Mouse (Mus musculus): Measurements from ENCODE around the gene Bpifa6.
A peak's percentile ranks its signal among the peaks of the same experiment; 100 is the strongest.
"Not testable (repeated sequence)": the region's sequence is repeated elsewhere in the genome, so short reads cannot be mapped to it uniquely, and the experiment has no call there.

Bpifa6 gene

GRCm38 (mm10) chr2:153974582-153974981 lies at the start of gene Bpifa6:
Gene Bpifa6 (plus strand): TSS chr2:153974945.
- DNase-seq (ENCODE audit: low spot score in 2 of 2), result no peak

- DNase-seq (ENCODE audit: low spot score in 2 of 2), result peak; percentile 20 to 41
Observed at GRCm38 (mm10) chr2:153929871-153930413, 44.8 kb upstream of the Bpifa6 start.

DNA sequence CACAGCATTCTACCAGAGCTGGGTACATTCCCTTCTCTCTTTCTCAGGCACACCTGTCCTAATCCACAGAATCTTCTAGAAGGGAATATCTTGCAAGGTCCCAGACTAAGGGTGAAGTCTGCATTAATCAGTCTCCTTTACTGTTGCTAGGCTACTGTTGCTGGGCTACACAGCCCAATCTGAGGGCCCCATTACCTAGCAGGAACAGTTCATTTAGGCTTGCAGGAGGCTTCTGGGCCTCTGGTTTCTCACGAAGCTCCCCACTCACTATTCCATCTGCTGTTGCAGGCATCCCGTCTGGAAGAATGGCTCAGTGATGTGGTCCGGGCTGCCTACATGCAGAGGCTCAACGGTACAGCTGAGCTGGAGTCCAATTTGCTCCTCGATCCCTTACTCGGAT lies 43.6 kb upstream of the Bpifa6 start:
- no peak for DNase-seq (ENCODE audit: low spot score in 2 of 2)

GRCm38 (mm10) chr2:153933311-153933710 lies 41.4 kb upstream of the Bpifa6 start:
- DNase-seq (ENCODE audit: low spot score in 2 of 2), result no peak

DNA sequence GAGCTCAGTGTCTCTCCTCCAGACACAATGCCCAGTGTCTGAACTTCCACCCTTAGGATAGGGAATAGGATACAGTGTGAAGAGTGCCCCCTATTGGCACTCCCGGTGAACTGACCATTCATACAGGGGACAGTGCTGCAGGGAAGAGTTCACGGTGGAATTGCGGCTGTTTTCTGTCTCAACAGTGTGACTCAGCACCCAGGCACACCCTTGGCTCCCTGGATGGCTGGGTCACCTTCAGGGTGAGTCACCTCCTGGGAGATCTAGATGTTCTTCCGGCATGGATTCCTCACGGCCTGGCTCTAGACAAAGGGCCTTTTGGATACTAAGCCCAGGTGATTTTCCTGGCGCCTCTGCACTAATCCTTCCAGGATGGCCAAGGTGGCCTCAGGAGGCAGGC lies 39.4 kb upstream of the Bpifa6 start:
- no peak for DNase-seq (ENCODE audit: low spot score in 2 of 2)

- no peak for DNase-seq (ENCODE audit: low spot score in 2 of 2)
Observed at GRCm38 (mm10) chr2:153937843-153938242, 36.9 kb upstream of the Bpifa6 start, which contains the start of gene Bpifb4. Gene Bpifb4 (plus strand): TSS chr2:153938212.

GRCm38 (mm10) chr2:153943537-153943936 lies 31.2 kb upstream of the Bpifa6 start:
- peak in 1 of 2 experiments; percentile 17 for DNase-seq (ENCODE audit: low spot score in 2 of 2)

- no peak for DNase-seq (ENCODE audit: low spot score in 2 of 2)
Observed at GRCm38 (mm10) chr2:153944567-153944966, 30.2 kb upstream of the Bpifa6 start.

DNA sequence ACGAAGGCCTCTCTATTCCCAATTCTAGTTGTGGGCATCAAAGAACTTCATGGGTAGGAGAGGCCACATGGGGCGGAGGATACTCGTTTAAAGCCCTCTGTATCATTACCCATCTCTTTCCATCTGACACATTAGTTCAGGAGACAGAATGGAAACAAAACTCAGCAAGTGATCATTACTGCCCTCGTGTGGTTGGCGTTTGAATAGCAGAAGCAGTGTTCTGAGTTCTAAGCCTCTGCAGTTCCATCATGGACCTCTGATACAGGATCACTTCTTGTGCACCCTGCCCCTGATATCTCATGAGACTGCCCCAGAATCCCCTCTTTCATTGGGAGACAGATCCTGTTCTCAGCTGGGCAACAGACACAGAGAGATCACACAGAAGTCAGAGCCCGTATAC lies 21.8 kb upstream of the Bpifa6 start:
- DNase-seq (ENCODE audit: low spot score in 2 of 2), result peak in 1 of 2 experiments; percentile 43

DNA sequence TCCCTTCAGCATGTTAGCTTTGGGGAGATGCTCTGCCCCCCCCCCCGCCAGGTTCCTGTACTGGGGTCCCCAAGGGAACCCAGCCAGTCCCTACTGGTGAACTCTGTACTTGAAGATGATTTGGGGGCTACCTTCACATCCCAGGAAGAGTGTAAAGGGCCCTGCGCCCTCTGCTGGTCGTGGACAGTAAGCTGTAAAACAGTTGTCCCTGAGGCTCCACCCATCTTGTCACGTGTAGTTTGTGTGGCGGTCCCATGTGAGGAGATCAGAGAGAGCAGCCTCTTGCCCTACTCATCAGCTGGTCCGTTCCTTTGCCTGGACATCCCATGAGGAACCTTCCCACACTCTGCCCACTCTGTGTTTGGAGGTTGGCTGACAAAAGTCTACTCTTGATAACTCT lies 20.9 kb upstream of the Bpifa6 start:
- DNase-seq (ENCODE audit: low spot score in 2 of 2), result peak in 1 of 2 experiments; percentile 27

DNA sequence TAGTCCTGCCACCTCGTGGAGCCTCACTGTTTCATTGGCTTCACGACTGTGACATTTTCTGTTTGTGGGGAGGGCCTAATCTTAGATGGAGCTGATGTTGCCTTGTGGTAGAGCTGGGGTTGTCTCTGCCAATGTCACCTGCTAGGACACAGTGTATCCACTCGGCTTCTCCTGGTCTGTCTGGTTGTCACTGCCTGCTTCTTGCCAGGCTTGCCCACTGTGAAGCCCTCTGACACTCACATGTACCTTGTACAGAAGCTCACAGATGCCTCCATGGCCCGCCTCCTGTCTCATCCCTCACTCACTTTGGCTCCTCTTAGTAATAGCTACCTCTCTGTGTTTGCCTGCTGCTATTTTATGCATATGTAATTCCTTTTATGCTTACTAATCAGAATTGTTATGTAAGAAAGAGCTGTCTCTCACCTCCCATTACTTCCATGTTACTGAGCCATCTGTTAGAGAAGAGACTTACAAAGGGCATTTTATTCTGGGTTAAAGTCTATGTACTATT lies 11.9 kb upstream of the Bpifa6 start:
- no peak for DNase-seq (ENCODE audit: low spot score in 2 of 2)

GRCm38 (mm10) chr2:153963334-153963733 lies 11.4 kb upstream of the Bpifa6 start:
- no peak for DNase-seq (ENCODE audit: low spot score in 2 of 2)

GRCm38 (mm10) chr2:153970221-153970620 lies 4.5 kb upstream of the Bpifa6 start:
- no peak for DNase-seq (ENCODE audit: low spot score in 2 of 2)

DNA sequence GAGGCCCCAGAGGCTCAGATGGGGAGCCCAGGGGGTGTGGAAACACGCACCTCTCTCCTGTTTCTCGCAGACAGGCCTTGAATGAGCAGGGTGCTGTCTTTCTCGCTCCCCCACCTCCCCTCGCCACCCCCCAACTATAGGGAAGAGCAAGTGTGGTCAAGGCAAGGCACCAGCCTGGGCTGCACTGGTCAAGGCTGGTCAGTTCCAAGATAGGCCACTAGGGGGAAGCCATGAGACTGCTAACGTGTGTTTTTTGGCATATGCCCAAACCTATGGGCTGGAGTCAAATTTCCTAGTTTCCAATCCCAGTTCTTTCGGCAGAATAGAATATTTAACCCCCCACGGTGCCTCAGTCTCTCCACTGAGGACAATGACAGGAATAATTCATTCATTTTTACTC lies 21.0 kb downstream of the Bpifa6 start:
- peak; percentile 11 to 41 for DNase-seq (ENCODE audit: low spot score in 2 of 2)

- DNase-seq (ENCODE audit: low spot score in 2 of 2), result no peak
Observed at GRCm38 (mm10) chr2:154000501-154000900, 25.8 kb downstream of the Bpifa6 start.

DNA sequence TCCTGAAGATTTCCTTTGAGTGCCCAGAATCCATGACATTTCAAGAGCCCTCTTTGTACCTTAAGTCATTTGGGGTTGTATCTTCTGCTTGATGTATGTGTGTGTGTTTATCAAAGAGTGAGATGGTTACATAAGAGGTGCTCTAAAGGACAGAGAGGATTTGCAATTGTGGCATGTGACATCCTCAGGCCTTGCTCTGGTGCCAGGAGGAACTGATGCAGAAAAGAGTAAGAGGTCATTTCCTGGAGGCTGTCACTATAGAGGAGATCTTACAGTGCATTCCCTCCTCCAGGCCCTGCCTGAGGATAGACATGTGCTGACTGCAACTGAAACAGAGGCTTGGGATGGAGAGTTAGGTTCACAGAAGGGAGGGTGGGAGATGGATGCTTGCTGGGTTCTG lies 26.3 kb downstream of the Bpifa6 start:
- DNase-seq (ENCODE audit: low spot score in 2 of 2), result no peak

- DNase-seq (ENCODE audit: low spot score in 2 of 2), result no peak
Observed at GRCm38 (mm10) chr2:154004456-154004855, 29.7 kb downstream of the Bpifa6 start.

GRCm38 (mm10) chr2:154005094-154005493 lies 30.3 kb downstream of the Bpifa6 start:
- no peak for DNase-seq (ENCODE audit: low spot score in 2 of 2)

GRCm38 (mm10) chr2:154005734-154006133 lies 31.0 kb downstream of the Bpifa6 start:
- no peak for DNase-seq (ENCODE audit: low spot score in 2 of 2)

- DNase-seq (ENCODE audit: low spot score in 2 of 2), result no peak
Observed at GRCm38 (mm10) chr2:154006331-154006730, 31.6 kb downstream of the Bpifa6 start.

GRCm38 (mm10) chr2:154007381-154007780 lies 32.6 kb downstream of the Bpifa6 start:
- DNase-seq (ENCODE audit: low spot score in 2 of 2), result no peak

- no peak for DNase-seq (ENCODE audit: low spot score in 2 of 2)
Observed at GRCm38 (mm10) chr2:154007965-154008364, 33.2 kb downstream of the Bpifa6 start, which contains the start of gene Bpifa2. Gene Bpifa2 (plus strand): TSS chr2:154008265.

DNA sequence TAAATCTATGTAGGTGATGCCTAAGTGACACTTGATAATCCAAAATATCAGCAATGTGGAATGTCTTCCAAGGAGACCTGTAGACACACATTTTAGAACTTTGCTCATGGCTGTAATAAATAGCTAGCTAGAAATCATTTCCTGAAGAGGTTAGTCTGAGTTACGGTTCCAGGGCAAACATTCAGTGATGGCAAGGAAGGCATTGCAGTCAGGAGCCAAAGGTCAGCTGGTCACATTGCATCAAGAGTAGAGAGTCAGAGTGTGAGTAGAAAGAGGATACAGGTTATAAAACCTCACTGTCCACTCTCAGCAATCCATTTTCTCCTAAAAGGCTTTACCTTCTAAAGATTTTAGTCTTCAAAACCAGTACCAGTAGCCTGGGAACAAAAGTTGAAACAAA lies 43.2 kb downstream of the Bpifa6 start:
- no peak for DNase-seq (ENCODE audit: low spot score in 2 of 2)

- DNase-seq (ENCODE audit: low spot score in 2 of 2), result not testable (repeated sequence)
Observed at GRCm38 (mm10) chr2:154024676-154025075, 49.9 kb downstream of the Bpifa6 start.

Data from spleen, postnatal 14 days (tissue).